Mouse (Mus musculus) retina, adult 2 months (tissue): ENCODE measurements around the gene Stk33.

ENCODE experiments used
- DNase-seq: peaks from one replicate; pipeline ENCODE4 v3.0.0-alpha.2; 2012; ENCODE audit warnings: low read depth, low spot score

Stk33 gene

GRCm38 (mm10) chr7:109241313-109241712, 197.6 kb downstream of the Stk33 start:
- no peak for DNase-seq

GRCm38 (mm10) chr7:109239346-109239745, 199.5 kb downstream of the Stk33 start:
- DNase-seq, result no peak

- no peak for DNase-seq
These were observed 200.2 kb downstream of the Stk33 start for GRCm38 (mm10) chr7:109238724-109239123.

- DNase-seq, result no peak
These were observed 203.8 kb downstream of the Stk33 start for GRCm38 (mm10) chr7:109234882-109235640.

- no peak for DNase-seq
These were observed 204.4 kb downstream of the Stk33 start for GRCm38 (mm10) chr7:109234476-109234875.

GRCm38 (mm10) chr7:109231881-109232321, 207.0 kb downstream of the Stk33 start:
- no peak for DNase-seq

- no peak for DNase-seq
These were observed 207.6 kb downstream of the Stk33 start for GRCm38 (mm10) chr7:109231307-109231706.

- peak; percentile 66 for DNase-seq
These were observed 208.1 kb downstream of the Stk33 start for GRCm38 (mm10) chr7:109230806-109231205.
